Mouse (Mus musculus): ENCODE data around the gene Tmem51.
"Not testable (repeated sequence)": the region's sequence is repeated elsewhere in the genome, so short reads cannot be mapped to it uniquely, and the experiment has no call there.

Gene Tmem51

DNA sequence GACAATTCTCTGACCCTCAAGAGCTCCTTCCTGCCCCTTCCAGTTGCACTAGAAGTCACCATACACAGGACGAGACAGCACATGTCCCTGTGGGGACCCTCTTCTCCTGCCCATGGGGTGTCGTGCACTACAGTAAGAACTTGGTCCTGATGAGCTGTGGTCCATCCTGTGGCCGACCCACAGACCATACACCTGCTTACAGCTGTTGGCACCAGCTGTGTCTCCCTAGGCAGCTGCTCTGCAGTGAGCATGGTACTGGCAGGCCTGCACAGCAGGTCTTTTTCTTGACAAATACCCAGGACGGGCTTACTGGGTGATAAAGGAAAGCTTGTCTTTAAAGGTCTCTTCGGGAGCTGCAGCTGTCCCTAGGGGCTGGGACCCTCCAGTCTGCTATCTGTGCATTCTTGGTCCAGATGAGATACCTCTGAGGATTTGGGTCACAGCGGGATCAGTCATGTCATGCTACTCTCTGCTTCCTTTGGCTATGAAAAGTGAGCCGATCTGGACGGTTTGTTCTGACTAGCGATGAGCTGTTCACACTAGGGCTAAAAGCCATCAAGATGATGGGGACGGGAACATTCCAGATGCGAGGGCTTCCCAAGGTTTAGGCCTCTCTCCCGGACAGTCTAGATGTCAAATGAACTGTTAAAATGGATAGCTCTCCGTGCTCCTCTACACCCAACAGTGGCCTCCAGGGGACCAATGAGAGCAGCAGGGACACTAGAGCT is 24.8 kb downstream of the Tmem51 start:
- no peak for DNase-seq

DNA sequence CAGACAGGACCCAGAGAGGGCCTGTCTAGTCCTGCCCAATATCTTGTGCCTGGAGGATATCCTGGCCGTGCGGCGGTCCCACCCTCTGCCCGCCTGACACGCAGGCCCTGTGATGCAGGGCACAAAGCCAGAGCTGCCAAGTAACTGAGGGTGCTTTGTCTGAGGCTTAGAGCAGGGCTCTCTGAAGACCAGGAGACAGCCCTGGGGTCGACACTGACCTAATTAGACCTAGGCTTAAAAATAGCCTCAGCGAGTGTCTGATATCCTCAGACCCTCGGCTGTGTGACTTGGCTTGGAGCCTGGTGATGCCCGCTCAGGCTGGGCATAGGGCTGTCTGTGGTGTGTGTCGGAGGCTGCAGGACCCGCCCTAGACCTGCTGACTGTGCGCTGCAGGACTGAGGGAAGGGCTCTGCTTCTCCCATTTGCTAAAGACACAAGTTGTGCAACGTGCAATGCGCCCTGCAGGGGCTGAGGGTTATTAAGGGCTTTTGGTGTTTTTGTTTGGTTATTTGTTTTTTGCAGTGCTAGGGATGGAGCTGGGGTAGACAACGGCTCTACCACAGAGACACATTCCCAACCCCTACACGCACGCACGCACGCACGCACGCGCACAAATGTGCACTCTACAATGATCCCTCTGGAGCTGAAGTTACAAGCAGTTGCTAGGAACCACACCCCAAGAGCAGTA is 26.4 kb downstream of the Tmem51 start:
- no peak for DNase-seq

GRCm38 (mm10) chr4:142055600-142055999 is 28.5 kb downstream of the Tmem51 start:
- no peak for DNase-seq

DNA sequence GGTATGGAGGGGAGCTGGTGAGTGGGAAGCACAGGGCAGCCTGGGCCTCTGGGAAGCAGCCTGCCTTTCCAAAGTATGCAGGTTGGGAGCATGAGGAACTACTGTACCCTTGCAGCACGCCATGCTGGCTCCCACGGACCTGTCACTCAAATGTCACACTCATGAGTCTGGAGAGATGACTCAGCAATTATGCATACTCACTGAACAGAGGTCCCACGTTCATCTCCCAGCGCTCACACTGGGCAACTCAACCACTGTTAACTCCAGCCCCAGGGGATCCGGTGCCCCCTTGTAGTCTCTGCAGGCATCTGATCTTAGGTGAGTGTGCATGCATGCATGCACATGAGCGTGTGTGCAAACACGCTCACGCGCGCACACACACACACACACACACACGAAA is 29.5 kb downstream of the Tmem51 start:
- DNase-seq, result no peak

- DNase-seq, result no peak
Observed at GRCm38 (mm10) chr4:142053661-142054448, 30.2 kb downstream of the Tmem51 start.

DNA sequence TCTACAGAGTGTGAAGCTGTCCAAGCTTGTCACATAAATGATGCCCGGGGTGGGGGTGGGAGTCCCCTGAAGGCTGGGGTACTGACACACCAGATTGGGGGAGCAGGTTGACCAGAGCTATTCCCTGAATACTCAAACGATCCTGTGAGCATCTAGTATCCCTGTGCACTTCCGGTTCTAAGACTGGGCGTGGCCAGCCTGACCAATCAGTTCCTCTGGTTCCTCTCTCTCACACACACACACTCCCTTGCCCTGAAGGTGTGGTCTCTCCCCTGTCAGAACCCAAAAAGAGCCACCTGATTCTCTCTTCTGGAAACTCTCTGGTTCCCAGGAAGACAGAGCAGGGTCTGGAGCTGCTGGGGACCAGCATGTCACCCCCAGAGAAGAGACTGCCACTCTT is 30.8 kb downstream of the Tmem51 start:
- no peak for DNase-seq

DNA sequence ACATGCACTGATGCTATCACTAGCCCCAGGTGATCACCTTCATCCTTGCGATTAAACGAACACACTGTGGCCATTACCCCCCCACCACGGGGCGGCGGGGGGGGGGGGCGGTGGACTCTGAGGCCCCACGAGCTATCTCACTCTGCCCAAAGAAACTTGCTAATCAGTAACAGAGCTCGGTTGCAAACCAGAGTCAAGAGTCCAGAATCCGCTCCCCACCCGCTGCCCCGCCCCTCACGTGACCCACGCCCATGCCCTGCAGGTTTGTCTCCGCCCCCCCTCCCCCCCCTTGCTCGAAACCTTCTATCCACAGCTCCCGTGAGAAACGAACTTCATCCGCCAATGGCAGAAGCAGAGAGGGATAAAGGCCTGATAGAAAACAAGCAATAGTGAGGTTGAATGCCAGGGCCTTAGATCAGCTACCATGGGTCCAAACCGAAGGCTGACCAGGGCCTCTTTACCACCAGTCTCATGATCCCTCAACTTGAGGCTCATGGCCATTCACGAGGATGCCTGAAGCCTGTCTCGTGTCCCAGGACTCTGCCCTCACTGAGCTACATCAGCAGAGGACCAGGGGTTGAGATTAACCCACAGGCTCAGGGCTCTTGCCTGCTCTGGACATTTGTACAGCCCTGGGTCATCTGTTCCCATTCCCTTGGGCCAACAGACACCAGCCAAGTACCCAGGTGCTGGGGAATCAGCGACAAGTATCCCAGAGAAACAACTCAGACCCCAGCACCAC is 31.5 kb downstream of the Tmem51 start:
- no peak for DNase-seq

DNA sequence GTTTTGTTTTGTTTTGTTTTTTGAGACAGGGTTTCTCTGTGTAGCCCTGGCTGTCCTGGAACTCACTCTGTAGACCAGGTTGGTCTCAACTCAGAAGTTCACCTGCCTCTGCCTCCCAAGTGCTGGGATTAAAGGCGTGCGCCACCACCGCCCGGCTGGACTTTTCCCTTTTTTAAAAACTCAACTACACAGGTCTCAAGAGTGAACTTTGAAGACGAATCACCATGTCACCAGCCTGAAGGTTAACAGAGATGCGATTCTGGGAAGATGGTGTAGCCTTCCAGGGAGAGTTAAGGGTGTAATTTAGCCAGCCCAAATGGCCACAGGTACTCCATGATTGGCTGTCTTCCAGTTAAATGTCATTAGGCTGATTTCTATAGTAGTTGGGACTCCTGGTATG is 32.2 kb downstream of the Tmem51 start:
- not testable (repeated sequence) for DNase-seq

- no peak for DNase-seq
Observed at GRCm38 (mm10) chr4:142049963-142050362, 34.1 kb downstream of the Tmem51 start.

GRCm38 (mm10) chr4:142048391-142048790 is 35.7 kb downstream of the Tmem51 start:
- no peak for DNase-seq

DNA sequence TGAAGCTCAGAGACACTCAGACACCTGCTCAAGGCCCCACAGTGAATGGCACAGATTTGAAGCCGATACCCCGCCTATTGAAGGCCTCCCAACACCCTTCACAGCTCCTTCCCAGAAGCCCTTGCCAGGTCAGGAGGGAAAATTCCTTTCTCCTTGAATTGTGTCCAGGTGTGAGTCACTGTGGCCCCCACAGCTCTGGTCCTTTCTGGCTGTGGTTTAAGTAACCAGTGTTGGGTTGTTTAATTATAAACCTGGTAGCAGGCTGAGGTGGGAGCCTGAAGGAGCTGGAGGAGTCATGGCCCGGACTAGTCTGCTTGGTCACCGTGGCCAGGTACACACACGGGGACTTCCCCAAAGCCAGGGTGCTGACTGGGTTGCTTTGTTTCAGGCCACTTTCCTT is 37.1 kb downstream of the Tmem51 start:
- DNase-seq, result no peak

DNA sequence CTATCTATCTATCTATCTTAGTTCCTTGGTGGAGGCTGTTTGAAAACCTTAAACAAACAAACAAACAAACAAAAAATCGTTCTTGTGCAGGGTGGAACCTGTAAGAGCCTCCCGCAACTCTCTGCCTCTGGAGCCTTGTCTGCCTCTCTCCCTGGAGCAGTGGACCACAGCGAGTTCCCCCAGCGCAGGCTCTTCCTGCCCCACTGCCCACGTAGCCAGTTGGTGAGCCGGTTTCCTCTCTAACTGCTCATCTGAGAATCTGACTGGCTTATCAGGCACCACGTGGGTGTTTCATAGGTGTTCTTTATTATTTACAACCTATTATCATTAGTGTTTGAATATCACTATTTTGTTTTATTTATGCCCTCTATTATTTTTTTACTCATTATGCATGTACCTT is 37.6 kb downstream of the Tmem51 start:
- DNase-seq, result no peak

GRCm38 (mm10) chr4:142045595-142046163 is 38.4 kb downstream of the Tmem51 start:
- no peak for DNase-seq

DNA sequence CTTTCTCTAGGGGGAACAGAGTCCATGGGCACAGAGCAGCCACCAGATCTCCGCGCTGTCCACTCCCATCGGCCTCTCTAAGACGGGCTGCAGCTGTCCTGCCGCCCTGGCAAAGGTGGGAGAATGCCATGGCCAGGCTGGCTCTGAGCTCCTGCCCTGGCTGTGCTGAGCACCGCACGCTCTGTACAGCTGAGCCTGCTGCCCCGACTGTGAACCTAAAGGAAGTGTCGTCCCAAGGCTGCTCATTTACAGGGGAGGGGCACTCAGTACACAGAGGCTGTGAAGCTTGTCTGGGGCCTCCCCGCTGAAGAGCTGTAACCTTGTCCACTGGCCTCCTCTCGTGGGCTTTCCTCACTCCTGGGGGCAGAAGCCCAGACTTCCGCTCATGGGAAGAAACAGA is 39.7 kb downstream of the Tmem51 start:
- DNase-seq, result no peak

DNA sequence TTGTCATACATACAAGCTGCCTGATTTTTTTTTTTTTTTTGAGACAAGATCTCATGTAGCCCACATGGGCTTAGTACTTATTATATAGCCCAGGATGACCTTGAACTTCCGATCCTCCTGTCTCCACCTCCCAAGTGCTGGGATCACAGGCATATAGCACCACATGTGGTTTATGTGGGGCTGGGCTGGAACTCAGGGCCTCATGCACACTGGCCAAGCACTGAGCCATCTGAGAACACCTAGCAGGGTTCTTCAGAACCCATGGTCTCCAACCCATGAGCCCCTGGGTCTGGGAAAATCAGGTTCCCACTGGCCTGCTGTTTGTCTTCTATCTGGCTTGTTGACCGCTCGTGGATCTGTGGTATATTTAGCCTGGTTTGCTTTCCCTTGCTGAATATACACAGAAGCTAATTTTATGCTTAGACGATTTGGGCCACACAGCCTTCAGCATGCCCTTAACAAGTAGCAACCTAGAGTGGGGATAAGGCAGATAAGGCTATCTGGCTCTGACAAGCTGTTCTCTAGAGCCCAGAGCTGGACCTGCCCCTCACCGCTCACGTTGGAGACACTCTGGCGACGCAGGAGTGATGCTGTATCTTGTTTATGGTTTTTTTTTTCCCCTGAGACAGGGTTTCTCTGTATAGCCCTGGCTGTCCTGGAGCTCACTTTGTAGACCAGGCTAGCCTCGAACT is 44.3 kb downstream of the Tmem51 start:
- no peak for DNase-seq

GRCm38 (mm10) chr4:142037897-142038296 is 46.2 kb downstream of the Tmem51 start:
- no peak for DNase-seq

GRCm38 (mm10) chr4:142028533-142028932 is 55.6 kb downstream of the Tmem51 start:
- no peak for DNase-seq

DNA sequence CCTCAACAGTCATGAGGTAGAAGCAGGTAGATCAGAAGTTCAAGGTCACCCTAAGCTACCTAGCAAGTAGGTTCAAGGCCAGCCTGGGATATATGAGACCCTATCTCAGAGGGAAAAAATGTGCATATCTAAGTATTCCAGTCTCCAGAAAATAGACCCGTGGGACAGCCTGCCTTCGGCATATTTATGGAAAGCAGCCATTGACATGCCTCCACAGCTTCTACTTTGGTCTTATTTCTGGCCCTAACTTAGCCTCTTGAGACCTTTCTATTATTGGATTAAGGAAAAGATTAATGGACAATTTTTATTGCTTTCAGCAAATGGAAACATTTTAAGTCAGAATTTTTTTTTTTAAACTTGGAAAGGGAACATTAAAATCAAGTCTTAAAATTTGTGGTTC is 57.1 kb downstream of the Tmem51 start:
- DNase-seq, result no peak

DNA sequence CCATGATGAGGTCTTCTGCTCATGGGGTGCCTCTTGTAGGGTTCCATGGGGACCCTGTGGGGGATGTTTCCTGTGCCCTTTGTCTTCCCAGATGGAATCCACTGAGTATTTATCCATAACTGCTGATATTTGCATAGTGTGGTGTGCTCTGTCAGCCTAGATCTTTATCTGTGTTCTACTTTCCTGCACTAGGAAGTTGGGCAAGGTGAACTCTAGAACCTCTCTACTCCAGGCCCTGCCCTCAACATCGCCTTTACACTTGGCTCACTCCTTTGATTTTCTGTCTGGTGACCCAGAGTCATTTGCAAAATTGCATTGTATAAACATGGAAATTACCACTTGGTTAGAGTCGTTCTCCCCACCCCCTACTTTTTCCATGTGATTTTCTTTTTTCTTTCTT is 59.6 kb downstream of the Tmem51 start:
- DNase-seq, result no peak

DNA sequence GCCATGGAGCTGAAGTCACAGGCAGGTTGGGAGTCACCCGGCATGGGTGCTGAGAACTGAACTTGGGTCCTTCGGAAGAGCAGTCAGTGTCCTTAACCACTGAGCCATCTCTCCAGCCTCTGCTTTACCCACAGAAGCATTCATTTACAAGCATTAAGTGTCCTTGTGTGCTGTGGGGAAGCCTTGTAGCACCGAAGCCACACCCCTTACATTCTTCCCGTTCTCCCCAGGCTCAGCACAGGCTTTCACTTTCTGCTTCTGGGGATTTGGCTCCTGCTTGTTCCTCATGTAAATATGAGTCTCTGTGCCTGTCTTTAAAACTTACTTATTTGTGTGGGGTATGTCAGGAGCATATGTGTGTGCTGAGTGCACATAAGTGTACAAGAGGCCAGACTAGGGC is 60.9 kb downstream of the Tmem51 start:
- DNase-seq, result no peak

DNA sequence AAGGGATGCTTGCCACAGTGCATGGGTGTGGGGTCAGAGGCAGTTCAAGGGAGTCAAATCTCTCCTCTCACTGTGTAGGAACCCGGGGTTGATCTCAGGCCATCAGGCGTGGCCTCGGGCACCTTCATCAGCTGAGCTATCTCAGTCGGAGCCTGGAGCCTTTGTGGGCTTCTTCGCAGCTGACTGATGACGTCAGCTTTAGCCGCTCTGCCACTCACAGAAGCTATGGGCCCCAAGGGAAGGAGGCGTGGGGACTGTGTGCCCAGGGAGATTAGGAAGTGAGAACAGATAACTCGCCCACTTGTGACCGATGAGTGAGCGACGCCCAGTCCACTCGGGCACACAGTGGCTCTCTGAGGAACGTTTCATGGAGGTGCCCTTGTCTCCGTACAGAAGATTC is 66.4 kb downstream of the Tmem51 start:
- DNase-seq, result no peak

All from thymus, postnatal 25 days (tissue).